Mouse (Mus musculus) kidney, adult 2 months (tissue): Measurements from ENCODE around the gene Evi5.
A peak's percentile ranks its signal among the peaks of the same experiment; 100 is the strongest.

Source experiments
- CTCF ChIP-seq: fragments of 200-500 bp; conservative IDR thresholded peaks from 2 replicates; pipeline ENCODE4 v1.5.1; 2011; ENCODE audit warnings: low read depth, mild to moderate bottlenecking, control low read depth, low read length, moderate library complexity, mixed read lengths; ENCODE audit not compliant: insufficient read depth, insufficient read length
- POLR2A ChIP-seq: fragments of 200-500 bp; IDR thresholded peaks from one replicate; pipeline ENCODE4 v1.6.1; 2011; ENCODE audit warnings: low read depth, low read length, control low read depth

GRCm38 (mm10) chr5:107877053-107877452 is 2.1 kb upstream of the Evi5 start:
- TF ChIP-seq CTCF (0 out of 2 replicates have a peak, but pooled peaks have one; percentile 16), POLR2A (no peak)
